Mouse (Mus musculus): ENCODE results near the gene Tmem17. TPM values are rescaled to one million over a fixed set of nuclear protein-coding genes. Genes with fewer than 3 reads are reported as not detected.

Tmem17 gene
- total RNA-seq (2014; rRNA removed), result 0.94 and 1.0 TPM in 2 replicates
- 0.55 and 0.82 TPM in 2 replicates for polyA plus RNA-seq (2012; rRNA removed)

DNA sequence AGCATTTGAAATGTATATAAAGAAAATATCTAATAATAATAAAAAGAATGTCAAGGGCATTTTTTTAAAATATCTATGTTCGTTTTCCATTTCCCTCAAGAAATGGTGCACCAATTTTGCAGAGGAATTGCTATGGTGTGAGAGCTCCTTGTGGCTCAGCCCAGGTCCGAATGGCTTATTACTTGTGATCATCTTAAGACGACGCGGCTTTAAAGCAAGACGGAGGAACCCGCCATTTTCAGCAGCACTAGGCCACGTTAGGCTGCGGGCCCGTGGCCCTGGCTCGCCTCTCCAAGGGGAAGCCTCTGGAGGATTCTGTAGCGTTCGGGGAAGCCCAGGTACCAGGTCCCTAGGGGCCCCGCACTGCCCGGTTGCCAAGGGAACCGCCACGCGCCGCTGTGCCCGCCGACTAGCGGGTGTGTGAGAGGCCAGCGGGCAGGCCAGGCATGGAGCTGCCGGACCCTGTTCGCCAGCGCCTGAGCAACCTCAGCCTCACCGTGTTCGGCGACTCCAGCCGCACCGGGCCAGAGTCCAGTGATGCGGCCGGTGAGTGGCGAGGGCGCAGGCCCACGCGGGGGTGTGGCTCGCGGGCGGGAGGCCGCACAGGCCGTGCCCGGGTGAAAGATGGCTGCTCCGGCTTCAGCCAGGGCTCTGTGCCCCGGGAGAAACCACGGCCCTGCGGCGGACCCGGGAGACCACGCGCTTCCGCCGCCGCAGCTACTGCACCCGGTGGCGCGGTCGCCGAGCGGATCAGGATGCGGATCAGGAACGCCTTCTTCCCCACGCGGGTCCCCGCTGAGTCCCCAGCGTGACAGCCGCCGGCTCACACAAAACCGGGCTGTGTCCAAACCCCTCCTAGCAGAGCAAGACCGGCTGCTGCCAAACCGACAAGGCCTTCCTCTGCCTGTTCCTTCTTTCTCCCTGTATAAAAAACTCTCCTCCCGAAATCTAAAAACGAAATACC, at the start of gene Tmem17:
TSS of gene Tmem17 (plus strand) at position 51 of the 964 bp plus-strand sequence.
- Histone ChIP-seq H3K79me2 (ENCODE audit: control insufficient read depth, insufficient read depth, low read length) (no peaks in the 10 kb centered on the region), H3K27me3 (ENCODE audit: control insufficient read depth, insufficient read depth, low read length) (no peaks in the 10 kb centered on the region), H3K4me3 (ENCODE audit: insufficient read depth, low read depth, low read length) (peak within 1 kb of the TSS; percentile 84), H3K36me3 (ENCODE audit: control insufficient read depth, insufficient read depth, low read length) (no peaks in the 10 kb centered on the region), H3K4me1 (ENCODE audit: control insufficient read depth, insufficient read depth, low read length) (no peaks in the 10 kb centered on the region), H3K9ac (ENCODE audit: low read depth, low read length) (peak within 1 kb of the TSS; percentile 96), H3K27ac (replicated peaks; ENCODE audit: insufficient read depth, low read depth, low read length) (peak within 1 kb of the TSS; percentile 95)
- DNase-seq (ENCODE audit: extremely low read depth, low read depth, low spot score), result peak; percentile 80
- WGBS, result 2% methylated on average over 71 of the region's 73 CpGs
- TF ChIP-seq POLR2A (IDR thresholded peaks at IDR 0.05; ENCODE audit: extremely low read depth, insufficient read depth, low read length) (peak; percentile 72), CTCF (IDR thresholded peaks at IDR 0.05; ENCODE audit: low read depth, low read length) (peak; percentile 35; the same call in 1 of the 2 replicates)

GRCm38 (mm10) chr11:22479836-22480619, 31.9 kb upstream of the Tmem17 start:
- H3K79me2 ChIP-seq (ENCODE audit: control insufficient read depth, insufficient read depth, low read length), result no peaks in the 10 kb centered on the region
- H3K4me3 ChIP-seq (ENCODE audit: insufficient read depth, low read depth, low read length), result no peak overlapping the region
- WGBS, result 87% methylated on average over 3 of the region's 3 CpGs
- no peak overlapping the region for H3K9ac ChIP-seq (ENCODE audit: low read depth, low read length)
- H3K36me3 ChIP-seq (ENCODE audit: control insufficient read depth, insufficient read depth, low read length), result no peaks in the 10 kb centered on the region
- no peak for TF ChIP-seq CTCF (IDR thresholded peaks at IDR 0.05; ENCODE audit: low read depth, low read length)
- TF ChIP-seq POLR2A (IDR thresholded peaks at IDR 0.05; ENCODE audit: extremely low read depth, insufficient read depth, low read length), result no peak
- no peak for DNase-seq (ENCODE audit: extremely low read depth, low read depth, low spot score)
- no peaks in the 10 kb centered on the region for H3K4me1 ChIP-seq (ENCODE audit: control insufficient read depth, insufficient read depth, low read length)
- no peaks in the 10 kb centered on the region for H3K27me3 ChIP-seq (ENCODE audit: control insufficient read depth, insufficient read depth, low read length)
- H3K27ac ChIP-seq (replicated peaks; ENCODE audit: insufficient read depth, low read depth, low read length), result no peak overlapping the region

DNA sequence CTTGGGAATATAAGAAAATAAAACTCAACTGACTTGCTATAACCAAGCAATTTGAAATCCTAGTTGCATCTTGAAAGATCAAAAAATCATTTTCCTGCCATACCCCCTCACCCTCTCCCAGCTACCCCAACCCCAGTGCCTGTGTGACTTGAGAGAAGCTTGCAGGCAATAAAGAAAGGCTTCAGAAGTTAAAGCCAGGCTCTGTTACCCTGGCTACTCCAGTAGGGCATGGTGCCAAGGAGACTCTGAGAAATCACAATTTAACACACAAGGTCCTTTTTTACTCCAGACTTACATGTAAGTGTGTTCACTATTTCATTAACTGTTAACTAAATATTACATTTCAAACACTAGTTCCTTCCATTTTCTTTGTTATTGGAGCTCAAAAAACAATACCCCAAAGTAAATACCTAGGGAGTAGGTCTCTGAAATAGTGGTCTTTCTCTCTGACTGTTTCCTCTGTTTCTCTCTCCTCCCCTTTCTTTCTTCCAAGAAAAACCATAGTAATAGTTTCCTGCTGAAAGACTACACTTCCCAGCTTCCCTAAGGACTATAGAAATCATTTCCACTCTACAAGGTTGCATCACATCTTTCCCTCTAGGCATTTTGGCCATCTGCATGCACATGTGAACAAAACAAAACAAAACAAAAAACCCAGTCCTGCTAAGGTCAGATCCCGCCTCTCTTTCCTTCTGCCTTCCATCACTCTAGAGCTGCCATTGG, 30.1 kb upstream of the Tmem17 start:
- Histone ChIP-seq H3K27ac (replicated peaks; ENCODE audit: insufficient read depth, low read depth, low read length) (no peak overlapping the region), H3K4me1 (ENCODE audit: control insufficient read depth, insufficient read depth, low read length) (no peaks in the 10 kb centered on the region), H3K79me2 (ENCODE audit: control insufficient read depth, insufficient read depth, low read length) (no peaks in the 10 kb centered on the region), H3K9ac (ENCODE audit: low read depth, low read length) (no peak overlapping the region), H3K4me3 (ENCODE audit: insufficient read depth, low read depth, low read length) (no peak overlapping the region), H3K36me3 (ENCODE audit: control insufficient read depth, insufficient read depth, low read length) (no peaks in the 10 kb centered on the region), H3K27me3 (ENCODE audit: control insufficient read depth, insufficient read depth, low read length) (no peaks in the 10 kb centered on the region)
- DNase-seq (ENCODE audit: extremely low read depth, low read depth, low spot score), result no peak
- 95% methylated on average over 1 of the region's 1 CpGs for WGBS
- no peak for TF ChIP-seq CTCF (IDR thresholded peaks at IDR 0.05; ENCODE audit: low read depth, low read length)
- TF ChIP-seq POLR2A (IDR thresholded peaks at IDR 0.05; ENCODE audit: extremely low read depth, insufficient read depth, low read length), result no peak

DNA sequence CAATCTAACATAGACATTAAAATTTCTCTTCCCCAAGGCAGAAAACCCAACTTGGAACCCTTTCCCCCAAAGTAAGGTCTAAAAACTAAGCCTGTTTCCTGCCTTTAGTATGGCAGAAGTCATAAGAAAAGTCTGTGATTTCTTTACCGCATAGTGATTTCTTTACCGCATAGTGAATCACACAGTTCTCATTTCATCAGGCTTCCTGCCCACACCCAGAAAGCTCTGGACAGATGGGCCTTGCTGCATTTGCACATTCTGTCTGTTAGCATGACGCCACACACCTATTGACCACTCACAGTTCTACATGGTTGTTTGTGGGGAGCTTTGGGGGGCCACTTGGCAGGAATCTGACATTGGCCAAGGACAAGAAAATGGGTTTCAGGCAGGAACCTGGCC, 29.5 kb upstream of the Tmem17 start:
- Histone ChIP-seq H3K4me1 (ENCODE audit: control insufficient read depth, insufficient read depth, low read length) (no peaks in the 10 kb centered on the region), H3K27me3 (ENCODE audit: control insufficient read depth, insufficient read depth, low read length) (no peaks in the 10 kb centered on the region), H3K79me2 (ENCODE audit: control insufficient read depth, insufficient read depth, low read length) (no peaks in the 10 kb centered on the region), H3K9ac (ENCODE audit: low read depth, low read length) (no peak overlapping the region), H3K36me3 (ENCODE audit: control insufficient read depth, insufficient read depth, low read length) (no peaks in the 10 kb centered on the region), H3K27ac (replicated peaks; ENCODE audit: insufficient read depth, low read depth, low read length) (no peak overlapping the region), H3K4me3 (ENCODE audit: insufficient read depth, low read depth, low read length) (no peak overlapping the region)
- DNase-seq (ENCODE audit: extremely low read depth, low read depth, low spot score), result no peak
- 98% methylated on average over 3 of the region's 3 CpGs for WGBS
- TF ChIP-seq POLR2A (IDR thresholded peaks at IDR 0.05; ENCODE audit: extremely low read depth, insufficient read depth, low read length), result no peak
- no peak for TF ChIP-seq CTCF (IDR thresholded peaks at IDR 0.05; ENCODE audit: low read depth, low read length)

GRCm38 (mm10) chr11:22493694-22494319, 18.1 kb upstream of the Tmem17 start:
- H3K36me3 ChIP-seq (ENCODE audit: control insufficient read depth, insufficient read depth, low read length), result no peaks in the 10 kb centered on the region
- H3K9ac ChIP-seq (ENCODE audit: low read depth, low read length), result no peak overlapping the region
- no peak overlapping the region for H3K4me3 ChIP-seq (ENCODE audit: insufficient read depth, low read depth, low read length)
- H3K27ac ChIP-seq (replicated peaks; ENCODE audit: insufficient read depth, low read depth, low read length), result no peak overlapping the region
- no peaks in the 10 kb centered on the region for H3K27me3 ChIP-seq (ENCODE audit: control insufficient read depth, insufficient read depth, low read length)
- DNase-seq (ENCODE audit: extremely low read depth, low read depth, low spot score), result peak; percentile 57
- peaks cover 9% of the 10 kb centered on the region; the same call in 1 of the 2 replicates for H3K4me1 ChIP-seq (ENCODE audit: control insufficient read depth, insufficient read depth, low read length)
- H3K79me2 ChIP-seq (ENCODE audit: control insufficient read depth, insufficient read depth, low read length), result no peaks in the 10 kb centered on the region
- WGBS, result 57% methylated on average over 2 of the region's 2 CpGs
- no peak for TF ChIP-seq POLR2A (IDR thresholded peaks at IDR 0.05; ENCODE audit: extremely low read depth, insufficient read depth, low read length)
- no peak for TF ChIP-seq CTCF (IDR thresholded peaks at IDR 0.05; ENCODE audit: low read depth, low read length)
